Mouse (Mus musculus): Measurements from ENCODE around the gene Tmem72.

DNA sequence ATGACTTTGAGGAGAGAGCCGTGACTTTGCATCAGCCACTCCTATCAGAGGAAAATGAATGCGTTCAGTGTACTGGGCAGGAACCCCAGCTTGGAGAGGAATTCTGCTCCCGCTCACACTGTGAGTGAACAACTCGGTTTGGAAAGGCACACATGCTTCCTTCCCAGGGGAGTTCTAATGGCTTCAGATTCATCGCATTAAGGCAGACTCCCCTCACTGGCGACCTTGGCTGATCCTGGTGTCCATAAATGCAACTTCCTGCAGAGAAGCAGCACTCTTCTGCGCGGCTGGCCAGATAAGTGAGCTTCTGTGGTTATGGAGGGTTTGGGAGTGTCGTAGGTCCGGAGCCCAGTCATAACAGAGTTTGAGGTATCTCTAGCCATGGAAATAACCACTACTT is 86.9 kb downstream of the Tmem72 start:
- no peak for TF ChIP-seq CTCF (IDR thresholded peaks at IDR 0.05; ENCODE audit: low read depth)
- no peak for TF ChIP-seq EP300 (IDR thresholded peaks at IDR 0.05; ENCODE audit: low read depth)

All from liver, embryonic 14.5 days (tissue).